Mouse (Mus musculus): ENCODE data around the gene Nrbp1.
A peak's percentile ranks its signal among the peaks of the same experiment; 100 is the strongest.

The Nrbp1 gene

GRCm38 (mm10) chr5:31240637-31241521 lies at the start of gene Nrbp1, which contains the start of gene Gm9970:
Nrbp1 (plus strand) TSS chr5:31240864.
Gm9970 (minus strand) TSS chr5:31241232.
- peak; percentile 98 for DNase-seq

GRCm38 (mm10) chr5:31192045-31192938 lies 48.4 kb upstream of the Nrbp1 start:
- no peak for DNase-seq

GRCm38 (mm10) chr5:31192939-31193630 lies 47.6 kb upstream of the Nrbp1 start, which contains the start of the genes Snx17 and Eif2b4:
Snx17 (plus strand) TSS chr5:31193227.
Eif2b4 (minus strand) TSS chr5:31193430.
- peak; percentile 99 to 100 for DNase-seq

GRCm38 (mm10) chr5:31193631-31194281 lies 46.9 kb upstream of the Nrbp1 start:
- DNase-seq = peak in 1 of 2 experiments; percentile 23

- peak in 1 of 2 experiments; percentile 5 for DNase-seq
Measured at GRCm38 (mm10) chr5:31194486-31195485, 45.9 kb upstream of the Nrbp1 start.

GRCm38 (mm10) chr5:31195671-31196070 lies 45.0 kb upstream of the Nrbp1 start:
- no peak for DNase-seq

- DNase-seq = no peak
Measured at GRCm38 (mm10) chr5:31196207-31196606, 44.5 kb upstream of the Nrbp1 start.

- no peak for DNase-seq
Measured at GRCm38 (mm10) chr5:31197072-31197471, 43.6 kb upstream of the Nrbp1 start.

GRCm38 (mm10) chr5:31198170-31198569 lies 42.5 kb upstream of the Nrbp1 start:
- no peak for DNase-seq

- DNase-seq = no peak
Measured at GRCm38 (mm10) chr5:31198616-31199320, 41.9 kb upstream of the Nrbp1 start.

- peak in 1 of 2 experiments; percentile 15 for DNase-seq
Measured at GRCm38 (mm10) chr5:31199321-31199892, 41.3 kb upstream of the Nrbp1 start.

GRCm38 (mm10) chr5:31199893-31200292 lies 40.8 kb upstream of the Nrbp1 start:
- DNase-seq = peak; percentile 36 to 49

- peak; percentile 34 to 52 for DNase-seq
Measured at GRCm38 (mm10) chr5:31200327-31200768, 40.3 kb upstream of the Nrbp1 start.

GRCm38 (mm10) chr5:31201042-31201741 lies 39.5 kb upstream of the Nrbp1 start:
- no peak for DNase-seq

GRCm38 (mm10) chr5:31201742-31202590 lies 38.7 kb upstream of the Nrbp1 start, which contains the start of gene Zfp513:
Zfp513 (minus strand) TSS chr5:31202303.
- peak; percentile 95 to 96 for DNase-seq

- no peak for DNase-seq
Measured at GRCm38 (mm10) chr5:31202933-31203332, 37.7 kb upstream of the Nrbp1 start.

- no peak for DNase-seq
Measured at GRCm38 (mm10) chr5:31203866-31204265, 36.8 kb upstream of the Nrbp1 start.

- DNase-seq = no peak
Measured at GRCm38 (mm10) chr5:31204421-31204820, 36.2 kb upstream of the Nrbp1 start.
